ENCODE assay signal across 28 mouse cellular contexts in genomic region chr12:8869190-8869589, GRCm38 (mm10).
"Had no signal": no experiment of that assay in that cellular context is flagged by ENCODE, and none has a peak within 500 bp of the region (broad histone marks: within the 10 kb centered on the region; RNA-seq: fewer than 3 reads in every experiment).

No protein-coding gene starts in this region.

- H3K27ac ChIP-seq: limb, embryonic 10.5 days; limb, embryonic 12.5 days; limb, embryonic 13.5 days; limb, embryonic 15.5 days; liver, embryonic 12.5 days; liver, embryonic 13.5 days; liver, embryonic 14.5 days; liver, embryonic 15.5 days; lung, embryonic 15.5 days; macrophage; midbrain, embryonic 10.5 days; midbrain, embryonic 12.5 days; midbrain, embryonic 13.5 days; midbrain, embryonic 15.5 days; neural tube, embryonic 12.5 days had no signal

- DNase-seq: left cerebral cortex, postnatal 4 days; liver; liver, embryonic 13.5 days; liver, postnatal 0 days; lung, adult 18-20 months; lung, adult 2 months; lung, embryonic 14.5 days; lung, postnatal 10 days; lung, postnatal 14 days; lung, postnatal 36 days; lung, postnatal 4 days; midbrain, embryonic 14.5 days had no signal

- H3K9me3 ChIP-seq: limb, embryonic 10.5 days; limb, embryonic 12.5 days; limb, embryonic 13.5 days; limb, embryonic 15.5 days; liver, embryonic 12.5 days; liver, embryonic 13.5 days; liver, embryonic 15.5 days; lung, embryonic 15.5 days; megakaryocyte, embryonic 14.5 days; midbrain, embryonic 10.5 days; midbrain, embryonic 12.5 days; midbrain, embryonic 13.5 days; midbrain, embryonic 15.5 days; neural tube, embryonic 12.5 days had no signal

- H3K4me3 ChIP-seq: limb, embryonic 10.5 days; limb, embryonic 12.5 days; limb, embryonic 13.5 days; limb, embryonic 15.5 days; liver, embryonic 12.5 days; liver, embryonic 13.5 days; liver, embryonic 15.5 days; lung, embryonic 15.5 days; megakaryocyte, embryonic 14.5 days; midbrain, embryonic 10.5 days; midbrain, embryonic 12.5 days; midbrain, embryonic 13.5 days; midbrain, embryonic 15.5 days; myocyte; neural tube, embryonic 12.5 days had no signal

- H3K4me1 ChIP-seq: limb, embryonic 15.5 days; liver, embryonic 12.5 days; liver, embryonic 13.5 days; liver, embryonic 15.5 days; lung, embryonic 15.5 days; megakaryocyte, embryonic 14.5 days; midbrain, embryonic 12.5 days; midbrain, embryonic 13.5 days; midbrain, embryonic 15.5 days; neural tube, embryonic 12.5 days had no signal

- H3K36me3 ChIP-seq: limb, embryonic 10.5 days; limb, embryonic 12.5 days; limb, embryonic 13.5 days; limb, embryonic 15.5 days; liver, embryonic 12.5 days; liver, embryonic 13.5 days; liver, embryonic 15.5 days; lung, embryonic 15.5 days; midbrain, embryonic 10.5 days; midbrain, embryonic 12.5 days; midbrain, embryonic 13.5 days; midbrain, embryonic 15.5 days; neural tube, embryonic 12.5 days had no signal

- H3K27me3 ChIP-seq: limb, embryonic 12.5 days; limb, embryonic 13.5 days; limb, embryonic 15.5 days; lung, embryonic 15.5 days; midbrain, embryonic 12.5 days; midbrain, embryonic 13.5 days; midbrain, embryonic 15.5 days; neural tube, embryonic 12.5 days had no signal

- H3K9ac ChIP-seq: limb, embryonic 12.5 days; limb, embryonic 13.5 days; limb, embryonic 15.5 days; liver, embryonic 12.5 days; liver, embryonic 13.5 days; liver, embryonic 14.5 days; liver, embryonic 15.5 days; liver, postnatal 0 days; lung, embryonic 14.5 days; lung, embryonic 15.5 days; midbrain, embryonic 12.5 days; midbrain, embryonic 13.5 days; midbrain, embryonic 15.5 days; neural tube, embryonic 12.5 days had no signal
